Mouse (Mus musculus) C2C12 (cell line): Measurements from ENCODE around the gene Gpsm2.

Experiments used
- CTCF ChIP-seq: IDR thresholded peaks from one replicate; pipeline ENCODE4 v1.5.1; 2011; ENCODE audit not compliant: control insufficient read depth, insufficient read depth, insufficient read length
- MAX ChIP-seq: IDR thresholded peaks from one replicate; pipeline ENCODE4 v1.6.1; 2011; ENCODE audit warnings: mild to moderate bottlenecking, control low read depth
- MYOD1 ChIP-seq: IDR thresholded peaks from one replicate; pipeline ENCODE4 v1.6.1; 2011; ENCODE audit warnings: low read depth; ENCODE audit not compliant: control insufficient read depth, insufficient read length
- MYOG ChIP-seq: IDR thresholded peaks from one replicate; pipeline ENCODE4 v1.6.1; 2011; ENCODE audit not compliant: control insufficient read depth, insufficient read length; ENCODE audit errors: extremely low read depth
- USF1 ChIP-seq: IDR thresholded peaks from one replicate; pipeline ENCODE4 v1.6.1; 2011; ENCODE audit warnings: low read depth, mild to moderate bottlenecking, control low read depth, moderate library complexity

DNA sequence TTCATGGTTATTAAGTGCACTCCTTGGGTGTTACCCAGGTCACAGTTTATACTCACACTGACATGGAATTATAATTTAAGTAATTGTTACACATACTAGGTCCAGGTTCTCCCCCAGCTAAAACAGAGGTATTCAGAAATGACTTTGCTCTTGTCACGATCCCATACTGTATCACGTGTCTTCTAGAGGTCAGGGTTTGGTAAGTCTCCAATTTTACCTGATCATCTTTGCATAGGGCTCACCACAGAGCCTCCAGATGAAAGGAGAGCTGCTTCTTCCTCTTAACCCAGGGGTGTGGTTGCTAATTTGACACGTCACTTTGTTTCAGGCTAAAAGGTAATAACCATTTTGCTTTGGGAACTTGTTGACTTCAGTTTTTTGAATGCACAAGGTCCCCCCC lies 77.3 kb downstream of the Gpsm2 start:
- TF ChIP-seq MYOD1 = no peak
- TF ChIP-seq CTCF = no peak
- TF ChIP-seq MYOG = no peak
- no peak for TF ChIP-seq USF1
- no peak for TF ChIP-seq MAX
